Mouse (Mus musculus) C2C12 (cell line): ENCODE measurements around the gene Plk5. TPM values are rescaled to one million over a fixed set of nuclear protein-coding genes. Genes with fewer than 3 reads are reported as not detected.

ENCODE experiments used
- H3K27me3 ChIP-seq: one replicate; pipeline ENCODE4 v1.6.1; 2011; ENCODE audit not compliant: control insufficient read depth, insufficient read depth, insufficient read length
- H3K36me3 ChIP-seq: one replicate; pipeline ENCODE4 v1.6.1; 2011; ENCODE audit not compliant: control insufficient read depth, insufficient read depth
- H3K4me3 ChIP-seq: one replicate; pipeline ENCODE4 v1.5.1; 2011; ENCODE audit warnings: mild to moderate bottlenecking, control low read depth; ENCODE audit not compliant: poor library complexity, insufficient read depth, severe bottlenecking
- H3K79me2 ChIP-seq: one replicate; pipeline ENCODE4 v1.6.1; 2011; ENCODE audit not compliant: control insufficient read depth, insufficient read depth
- H3K79me3 ChIP-seq: one replicate; pipeline ENCODE4 v1.6.1; 2011; ENCODE audit warnings: low read depth, control low read depth
- H3ac ChIP-seq: one replicate; pipeline ENCODE3; 2011; ENCODE audit warnings: low read depth; ENCODE audit not compliant: control insufficient read depth, insufficient read length
- CEBPB ChIP-seq: IDR thresholded peaks from one replicate; pipeline ENCODE4 v1.6.1; 2011; ENCODE audit warnings: low read depth, mild to moderate bottlenecking, control low read depth, moderate library complexity
- CTCF ChIP-seq: IDR thresholded peaks from one replicate; pipeline ENCODE4 v1.5.1; 2011; ENCODE audit not compliant: control insufficient read depth, insufficient read depth, insufficient read length
- FOSL1 ChIP-seq: IDR thresholded peaks from one replicate; pipeline ENCODE4 v1.8.0; 2011; ENCODE audit warnings: mild to moderate bottlenecking, low read length; ENCODE audit not compliant: poor library complexity, insufficient read depth, severe bottlenecking
- MAX ChIP-seq: IDR thresholded peaks from one replicate; pipeline ENCODE4 v1.6.1; 2011; ENCODE audit warnings: mild to moderate bottlenecking, control low read depth
- MYOD1 ChIP-seq: IDR thresholded peaks from one replicate; pipeline ENCODE4 v1.6.1; 2011; ENCODE audit warnings: low read depth; ENCODE audit not compliant: control insufficient read depth, insufficient read length
- MYOG ChIP-seq: IDR thresholded peaks from one replicate; pipeline ENCODE4 v1.6.1; 2011; ENCODE audit not compliant: control insufficient read depth, insufficient read length; ENCODE audit errors: extremely low read depth
- USF1 ChIP-seq: IDR thresholded peaks from one replicate; pipeline ENCODE4 v1.6.1; 2011; ENCODE audit warnings: low read depth, mild to moderate bottlenecking, control low read depth, moderate library complexity
- microRNA-seq: library from miRNA; unstranded; fragments of <30 nt; microRNA quantifications from one replicate; pipeline ENCODE4, GENCODE M21; 2019; ENCODE audit warnings: borderline microRNAs expressed
- polyA plus RNA-seq: library from polyadenylated mRNA; unstranded; fragments of >200 nt; fragmentation: generic; extraction: Trizol; gene quantifications from one replicate; pipeline ENCODE4 v1.2.1, GENCODE M21; 2012; ENCODE audit warnings: missing spikeins

Plk5 gene
- polyA plus RNA-seq, 1 experiment = not detected

- Histone ChIP-seq H3K79me2 (peaks cover 35% of the 10 kb centered on the region), H3K79me3 (peaks cover 29% of the 10 kb centered on the region), H3ac (peak within 1 kb of the TSS; percentile 94), H3K27me3 (no peaks in the 10 kb centered on the region), H3K36me3 (peaks cover 48% of the 10 kb centered on the region), H3K4me3 (peak within 1 kb of the TSS; percentile 71)
- TF ChIP-seq CTCF (no peak), MAX (no peak), FOSL1 (no peak), USF1 (no peak), MYOD1 (no peak), MYOG (no peak), CEBPB (no peak)
These were observed 50.6 kb downstream of the Plk5 start, which contains the start of gene Uqcr11 for GRCm38 (mm10) chr10:80406684-80407501. Uqcr11 (minus strand) TSS chr10:80406830.

- TF ChIP-seq USF1 (no peak), MYOD1 (no peak), FOSL1 (no peak), MAX (no peak), CTCF (no peak), MYOG (no peak), CEBPB (no peak)
- Histone ChIP-seq H3K79me2 (peaks cover 35% of the 10 kb centered on the region), H3ac (no peak overlapping the region), H3K27me3 (no peaks in the 10 kb centered on the region), H3K79me3 (peaks cover 29% of the 10 kb centered on the region), H3K4me3 (no peak overlapping the region), H3K36me3 (peaks cover 47% of the 10 kb centered on the region)
These were observed 51.7 kb downstream of the Plk5 start for GRCm38 (mm10) chr10:80407924-80408323.

- Histone ChIP-seq H3K36me3 (peaks cover 77% of the 10 kb centered on the region), H3K27me3 (no peaks in the 10 kb centered on the region), H3K79me3 (no peaks in the 10 kb centered on the region), H3K79me2 (no peaks in the 10 kb centered on the region), H3ac (no peak overlapping the region), H3K4me3 (no peak overlapping the region)
- no peak for TF ChIP-seq MYOG
- no peak for TF ChIP-seq MYOD1
- TF ChIP-seq MAX = no peak
- no peak for TF ChIP-seq USF1
- TF ChIP-seq CEBPB = no peak
- no peak for TF ChIP-seq FOSL1
- no peak for TF ChIP-seq CTCF
These were observed 56.6 kb downstream of the Plk5 start for GRCm38 (mm10) chr10:80412656-80413541.

Small RNA genes within 50 kb of the gene (microRNA-seq; reads per million reads assigned to microRNA genes)
- not detected for gene Gm22721

Other genes with a start within 250 kb of the Plk5 start
- gene Stk11, start 240.7 kb upstream of the Plk5 start, polyA plus RNA-seq = 106 TPM
- 720 TPM for gene Atp5d, start 217.8 kb upstream of the Plk5 start, polyA plus RNA-seq
- gene Cbarp, start 215.6 kb upstream of the Plk5 start, polyA plus RNA-seq = 12.1 TPM
- gene Midn, start 208.2 kb upstream of the Plk5 start, polyA plus RNA-seq = 77.5 TPM
- 30.9 TPM for gene Cirbp, start 190.5 kb upstream of the Plk5 start, polyA plus RNA-seq
- 33.4 TPM for gene 1600002K03Rik, start 183.5 kb upstream of the Plk5 start, polyA plus RNA-seq
- 3.2 TPM for gene Efna2, start 177.0 kb upstream of the Plk5 start, polyA plus RNA-seq
- gene Mum1, start 130.0 kb upstream of the Plk5 start, polyA plus RNA-seq = 57.7 TPM
- gene Ndufs7, start 107.3 kb upstream of the Plk5 start, polyA plus RNA-seq = 288 TPM
- gene Gamt, start 95.4 kb upstream of the Plk5 start, polyA plus RNA-seq = 48.3 TPM
- gene Dazap1, start 95.0 kb upstream of the Plk5 start, polyA plus RNA-seq = 159 TPM
- gene Rps15, start 64.0 kb upstream of the Plk5 start, polyA plus RNA-seq = 5,397 TPM
- 0.20 TPM for gene Apc2, start 60.5 kb upstream of the Plk5 start, polyA plus RNA-seq
- 62.6 TPM for gene 2310011J03Rik, start 35.9 kb upstream of the Plk5 start, polyA plus RNA-seq
- gene Pcsk4, start 27.0 kb upstream of the Plk5 start, polyA plus RNA-seq = 3.2 TPM
- 5.9 TPM for gene Reep6, start 26.5 kb upstream of the Plk5 start, polyA plus RNA-seq
- gene Adamtsl5, start 8.0 kb upstream of the Plk5 start, polyA plus RNA-seq = 18.3 TPM
- gene Mex3d, start 31.2 kb downstream of the Plk5 start, polyA plus RNA-seq = 37.4 TPM
- gene Mbd3, start 43.1 kb downstream of the Plk5 start, polyA plus RNA-seq = 326 TPM
- gene Uqcr11, start 50.4 kb downstream of the Plk5 start, polyA plus RNA-seq = 1,025 TPM
- gene Tcf3, start 77.2 kb downstream of the Plk5 start, polyA plus RNA-seq = 111 TPM
- not detected for gene Onecut3, start 138.4 kb downstream of the Plk5 start, polyA plus RNA-seq
- 0.13 TPM for gene Atp8b3, start 182.7 kb downstream of the Plk5 start, polyA plus RNA-seq
- gene Rexo1, start 205.1 kb downstream of the Plk5 start, polyA plus RNA-seq = 23.0 TPM
- gene Klf16, start 220.9 kb downstream of the Plk5 start, polyA plus RNA-seq = 21.0 TPM
- 103 TPM for gene Abhd17a, start 233.9 kb downstream of the Plk5 start, polyA plus RNA-seq
- gene Scamp4, start 246.4 kb downstream of the Plk5 start, polyA plus RNA-seq = 119 TPM
- 11.1 TPM for gene Adat3, start 246.4 kb downstream of the Plk5 start, polyA plus RNA-seq
- 1.0 TPM for gene Gm49322, start 249.6 kb downstream of the Plk5 start, polyA plus RNA-seq